Mouse (Mus musculus): Measurements from ENCODE around the gene Itga9.

Itga9 gene

DNA sequence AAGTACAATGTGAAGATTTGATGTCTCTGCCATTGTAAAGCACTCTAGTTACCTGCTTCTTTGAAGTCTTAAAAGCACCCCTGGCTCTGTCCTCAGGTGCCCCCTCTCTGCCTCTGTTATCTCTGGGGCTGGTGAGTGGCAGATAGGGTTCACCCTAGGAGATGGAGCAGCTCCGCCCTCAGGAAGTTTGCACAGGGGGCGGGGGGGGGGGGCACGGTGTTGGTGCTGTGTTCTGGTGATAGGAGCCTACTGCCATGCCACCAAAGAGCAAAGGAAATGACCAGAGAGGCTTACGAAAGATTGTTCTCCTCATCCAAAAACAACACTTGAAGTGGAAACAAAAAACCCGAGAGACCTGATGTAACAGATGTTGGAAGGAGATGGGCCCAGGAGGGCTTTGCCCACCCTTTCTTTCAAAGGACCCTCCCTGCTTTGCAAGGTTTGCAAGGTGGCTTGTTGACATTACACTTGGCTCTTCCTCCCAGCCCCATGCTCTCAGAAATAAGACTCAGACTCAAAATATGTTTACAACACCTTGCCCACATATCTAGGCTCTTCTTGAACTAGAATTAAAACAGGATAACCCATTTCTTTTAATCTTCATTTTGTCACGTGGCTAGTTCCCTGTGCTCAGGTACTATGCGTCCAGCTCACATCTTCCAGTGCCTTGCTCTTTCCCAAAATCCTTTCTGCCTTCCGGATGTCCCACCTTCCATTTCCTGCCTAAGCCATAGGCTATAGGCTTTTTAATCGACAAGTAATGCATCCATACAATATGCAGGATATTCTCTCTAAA is 79.9 kb downstream of the Itga9 start:
- no peak for DNase-seq (ENCODE audit: low spot score)

GRCm38 (mm10) chr9:118688248-118688647 is 81.8 kb downstream of the Itga9 start:
- DNase-seq (ENCODE audit: low spot score) = peak; percentile 52

- DNase-seq (ENCODE audit: low spot score) = peak; percentile 56
These were observed 82.5 kb downstream of the Itga9 start for GRCm38 (mm10) chr9:118688921-118689451.

- DNase-seq (ENCODE audit: low spot score) = no peak
These were observed 86.8 kb downstream of the Itga9 start for GRCm38 (mm10) chr9:118693256-118693655.

GRCm38 (mm10) chr9:118694420-118694825 is 87.9 kb downstream of the Itga9 start:
- peak; percentile 64 for DNase-seq (ENCODE audit: low spot score)

- DNase-seq (ENCODE audit: low spot score) = no peak
These were observed 91.7 kb downstream of the Itga9 start for GRCm38 (mm10) chr9:118698191-118698590.

GRCm38 (mm10) chr9:118699716-118700115 is 93.2 kb downstream of the Itga9 start:
- DNase-seq (ENCODE audit: low spot score) = no peak

- peak; percentile 46 for DNase-seq (ENCODE audit: low spot score)
These were observed 94.4 kb downstream of the Itga9 start for GRCm38 (mm10) chr9:118700889-118701288.

DNA sequence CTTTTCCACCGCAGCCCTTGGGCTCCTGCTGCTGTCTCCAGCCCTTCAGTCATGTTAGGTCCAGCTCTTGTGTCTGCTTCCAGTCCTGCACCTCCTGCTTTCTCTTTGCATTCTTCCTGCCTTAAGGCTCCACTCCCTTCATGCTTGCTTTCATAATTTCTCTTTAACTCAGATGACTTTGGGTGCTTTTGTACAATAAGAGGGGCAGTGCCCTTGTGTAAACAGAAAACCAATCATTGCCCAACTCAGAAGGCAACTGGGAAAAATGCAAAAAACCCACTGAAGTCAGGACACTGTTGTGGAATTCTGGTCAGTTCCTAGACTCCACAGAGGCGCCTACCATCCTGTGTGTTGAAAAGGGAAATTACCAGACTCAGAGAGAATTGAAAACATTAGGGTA is 95.3 kb downstream of the Itga9 start:
- no peak for DNase-seq (ENCODE audit: low spot score)

DNA sequence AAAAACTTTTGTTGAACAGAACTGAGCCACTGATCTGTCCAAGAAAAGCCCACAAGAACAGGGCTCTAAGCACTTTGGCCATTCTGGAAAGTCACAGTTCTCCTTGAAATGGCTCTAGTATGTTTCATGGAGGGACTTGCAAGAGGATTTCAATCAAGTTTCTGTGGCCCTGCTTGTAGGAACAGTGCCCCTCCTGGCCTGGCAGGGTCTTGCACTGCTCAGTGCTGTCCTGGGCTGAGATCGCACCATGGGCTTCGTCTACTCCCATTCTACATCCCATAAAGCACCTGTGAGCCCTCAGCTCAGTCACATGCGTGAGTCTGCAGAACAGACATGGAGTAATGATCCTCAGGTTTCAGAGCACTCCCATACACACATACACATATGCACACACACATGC is 96.7 kb downstream of the Itga9 start:
- DNase-seq (ENCODE audit: low spot score) = no peak

GRCm38 (mm10) chr9:118705381-118706074 is 99.0 kb downstream of the Itga9 start:
- DNase-seq (ENCODE audit: low spot score) = peak; percentile 41

GRCm38 (mm10) chr9:118706176-118706975 is 99.9 kb downstream of the Itga9 start:
- DNase-seq (ENCODE audit: low spot score) = no peak

DNA sequence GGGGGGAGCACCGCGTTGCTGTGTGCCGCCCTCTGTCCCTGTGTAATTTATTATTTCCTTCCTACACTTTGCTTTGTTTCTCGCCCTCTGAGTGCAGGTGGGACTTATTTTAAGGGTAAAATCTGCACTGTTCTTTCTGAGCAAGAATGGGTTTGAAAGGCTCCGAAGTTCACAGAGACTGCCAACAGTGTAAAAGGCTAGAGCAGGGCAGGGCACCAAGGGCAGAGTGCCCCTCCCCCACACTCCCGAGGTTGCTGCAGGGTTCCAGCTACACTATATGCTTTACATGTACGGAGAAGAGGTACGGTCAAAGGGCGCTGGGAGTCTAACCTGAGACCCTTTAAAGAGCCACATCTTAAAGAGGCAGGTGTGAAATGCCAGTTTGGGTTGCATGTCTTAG is 104.1 kb downstream of the Itga9 start:
- no peak for DNase-seq (ENCODE audit: low spot score)

- DNase-seq (ENCODE audit: low spot score) = no peak
These were observed 105.3 kb downstream of the Itga9 start for GRCm38 (mm10) chr9:118711749-118712148.

- no peak for DNase-seq (ENCODE audit: low spot score)
These were observed 107.0 kb downstream of the Itga9 start for GRCm38 (mm10) chr9:118713515-118713914.

- no peak for DNase-seq (ENCODE audit: low spot score)
These were observed 108.0 kb downstream of the Itga9 start for GRCm38 (mm10) chr9:118714536-118714935.

DNA sequence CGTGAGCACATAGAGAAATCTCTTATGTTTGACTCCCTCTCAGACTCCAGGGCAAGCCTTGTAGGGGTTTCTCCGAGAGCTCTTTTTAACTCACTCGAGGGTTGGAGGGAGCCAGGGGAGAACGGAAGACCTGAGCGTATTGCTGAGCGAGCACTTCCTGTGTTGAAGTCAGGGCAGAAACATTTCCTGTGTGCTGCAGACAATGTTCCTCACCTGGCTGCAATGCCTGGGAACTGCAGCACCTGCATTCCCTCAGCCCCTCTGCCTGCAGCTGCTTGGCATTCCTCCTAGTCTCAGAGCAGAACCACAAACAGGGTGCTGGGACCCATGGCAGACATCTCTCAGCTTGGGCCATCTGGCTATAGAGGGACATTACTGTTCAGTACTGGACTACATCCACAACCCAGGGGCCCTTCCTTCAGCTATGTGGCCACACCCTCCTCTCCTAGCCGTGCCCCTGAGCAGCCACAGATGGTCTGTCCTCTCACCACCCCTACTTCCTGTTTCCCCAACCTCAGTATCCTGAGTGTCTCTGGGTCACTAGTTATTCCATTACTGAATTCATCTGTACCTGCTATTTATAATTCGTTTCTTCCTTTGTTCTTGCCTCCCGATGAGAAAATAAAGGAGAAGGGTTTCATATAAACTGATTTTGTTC is 109.6 kb downstream of the Itga9 start:
- no peak for DNase-seq (ENCODE audit: low spot score)

DNA sequence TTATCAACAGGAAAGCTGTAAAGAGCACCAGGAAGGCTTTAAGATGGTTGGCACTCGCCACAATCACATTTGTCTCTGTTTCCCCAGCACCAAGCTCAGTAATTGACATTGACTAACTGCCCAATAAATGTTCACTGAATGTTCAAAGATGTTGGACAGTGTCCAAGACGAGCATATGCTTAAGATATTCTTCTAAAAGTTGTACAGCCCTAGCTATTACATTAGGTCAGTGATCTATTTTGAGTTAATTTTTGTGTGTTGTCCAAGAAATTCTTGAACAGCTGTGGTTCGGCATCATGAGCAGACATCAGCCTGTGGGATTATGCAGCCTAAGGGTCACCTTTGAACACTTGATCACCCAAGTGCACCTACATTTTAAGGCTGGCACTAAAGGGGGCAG is 110.9 kb downstream of the Itga9 start:
- no peak for DNase-seq (ENCODE audit: low spot score)

DNA sequence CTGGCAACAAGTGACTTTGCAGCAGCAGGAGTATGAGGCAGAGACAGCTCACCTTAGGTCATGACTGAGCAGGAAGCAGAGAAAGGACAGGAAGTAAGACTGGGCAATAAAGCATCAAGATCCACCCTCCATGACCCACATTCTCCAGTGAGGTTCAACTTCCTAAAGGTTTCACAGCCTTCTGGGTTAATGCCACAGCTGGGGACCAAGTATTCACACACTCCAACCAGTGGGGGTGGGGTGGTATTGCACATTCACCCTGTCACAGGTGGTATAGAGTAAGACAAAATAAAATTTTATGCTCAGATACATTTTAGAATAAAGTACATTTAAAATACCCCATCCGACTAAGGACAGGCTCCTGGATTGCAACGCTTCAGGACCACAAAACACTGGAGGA is 112.0 kb downstream of the Itga9 start:
- DNase-seq (ENCODE audit: low spot score) = no peak

DNA sequence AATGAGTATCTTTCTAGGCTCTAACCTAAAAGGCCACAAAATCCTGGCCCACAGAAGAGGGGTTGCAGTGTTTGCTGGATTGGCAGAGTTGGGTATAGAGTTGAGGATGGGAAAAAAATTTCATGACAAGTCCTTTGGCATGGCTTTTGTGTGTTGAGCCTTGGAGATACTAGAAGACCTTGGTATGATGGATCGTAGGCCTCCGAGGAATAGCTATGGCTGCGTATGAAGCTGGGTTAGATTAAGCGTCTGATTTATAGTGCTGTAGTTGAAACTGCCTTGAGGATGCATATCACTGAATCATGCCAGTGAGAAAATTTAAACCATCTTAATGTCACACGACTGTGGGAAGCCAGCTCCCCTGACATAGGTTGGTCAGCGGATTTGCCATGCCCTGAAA is 114.6 kb downstream of the Itga9 start:
- DNase-seq (ENCODE audit: low spot score) = no peak

- DNase-seq (ENCODE audit: low spot score) = no peak
These were observed 116.4 kb downstream of the Itga9 start for GRCm38 (mm10) chr9:118722789-118723325.

DNA sequence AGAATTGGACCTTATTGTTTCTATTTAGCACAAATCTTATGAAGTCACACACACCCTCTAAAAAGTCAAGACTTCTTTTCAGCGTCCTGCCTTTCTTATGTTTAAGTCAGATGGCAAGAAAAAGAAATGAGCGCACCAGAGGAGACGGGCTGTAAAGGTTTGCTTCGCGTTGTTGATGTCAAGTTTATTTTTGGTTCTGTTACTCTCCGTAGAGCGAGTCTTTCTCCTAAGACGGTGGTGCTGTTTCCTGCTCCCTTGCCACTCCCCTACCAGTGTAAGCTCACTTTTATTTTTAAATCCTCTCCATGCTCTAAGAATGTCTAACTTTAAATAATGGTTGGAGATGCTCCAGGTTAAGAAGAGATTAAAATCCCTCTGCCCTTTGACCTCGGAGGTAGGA is 118.6 kb downstream of the Itga9 start:
- no peak for DNase-seq (ENCODE audit: low spot score)

All from embryo, embryonic 10.5 days (tissue).